Mouse (Mus musculus): Measurements from ENCODE around the gene Thsd7a. TPM values are rescaled to one million over a fixed set of nuclear protein-coding genes. Genes with fewer than 3 reads are reported as not detected.

Thsd7a gene
- polyA plus RNA-seq, 1 experiment from 2014 or later, result 2.0 TPM

- Histone ChIP-seq H3K4me2 (ENCODE audit: low read depth, low read length) (no peak overlapping the region), H3K27ac (ENCODE audit: low read length) (no peak overlapping the region), H3K9me3 (replicated peaks; ENCODE audit: control insufficient read depth, low read length) (no peaks in the 10 kb centered on the region), H3K27me3 (ENCODE audit: control insufficient read depth, insufficient read depth, low read length) (no peaks in the 10 kb centered on the region), H3K4me3 (replicated peaks; ENCODE audit: low read length) (no peak overlapping the region), H3K36me3 (ENCODE audit: control insufficient read depth, insufficient read depth, low read length) (no peaks in the 10 kb centered on the region), H3K4me1 (ENCODE audit: control insufficient read depth, insufficient read depth, low read length) (no peaks in the 10 kb centered on the region), H3K9ac (ENCODE audit: low read length) (no peak overlapping the region)
- WGBS, result 83% methylated on average over 4 of the region's 4 CpGs
- no peak for ATAC-seq (ENCODE audit: insufficient read depth, low FRiP score)
Observed at GRCm38 (mm10) chr6:12602161-12602560, 147.0 kb downstream of the Thsd7a start.

DNA sequence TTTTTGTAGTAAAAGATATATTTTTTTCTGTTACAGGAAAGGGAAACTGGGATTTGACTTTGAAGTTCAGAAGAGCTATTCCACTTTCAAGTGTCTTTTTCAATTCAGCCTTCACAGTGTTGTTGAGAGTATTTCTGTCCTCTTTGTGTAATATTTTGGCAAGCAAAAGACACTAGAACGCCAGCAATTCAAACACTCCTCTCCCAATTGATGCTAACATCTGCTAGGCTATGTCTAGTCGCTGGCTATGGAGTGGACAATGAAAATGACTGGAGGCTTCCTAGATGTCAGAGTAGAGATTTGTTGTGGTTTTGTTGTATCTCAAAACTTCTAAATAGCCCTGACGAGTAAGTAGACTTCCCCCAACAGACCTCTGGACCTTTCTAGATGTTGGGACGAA, 164.8 kb downstream of the Thsd7a start:
- ATAC-seq (ENCODE audit: insufficient read depth, low FRiP score), result no peak
- no peak overlapping the region for H3K9ac ChIP-seq (ENCODE audit: low read length)
- 73% methylated on average over 4 of the region's 4 CpGs for whole genome bisulfite sequencing
- H3K36me3 ChIP-seq (ENCODE audit: control insufficient read depth, insufficient read depth, low read length), result no peaks in the 10 kb centered on the region
- H3K4me3 ChIP-seq (replicated peaks; ENCODE audit: low read length), result no peak overlapping the region
- H3K27me3 ChIP-seq (ENCODE audit: control insufficient read depth, insufficient read depth, low read length), result no peaks in the 10 kb centered on the region
- no peaks in the 10 kb centered on the region for H3K4me1 ChIP-seq (ENCODE audit: control insufficient read depth, insufficient read depth, low read length)
- no peaks in the 10 kb centered on the region for H3K9me3 ChIP-seq (replicated peaks; ENCODE audit: control insufficient read depth, low read length)
- no peak overlapping the region for H3K27ac ChIP-seq (ENCODE audit: low read length)
- no peak overlapping the region for H3K4me2 ChIP-seq (ENCODE audit: low read depth, low read length)

GRCm38 (mm10) chr6:12581143-12581542, 168.1 kb downstream of the Thsd7a start:
- H3K4me1 ChIP-seq (ENCODE audit: control insufficient read depth, insufficient read depth, low read length), result no peaks in the 10 kb centered on the region
- ATAC-seq (ENCODE audit: insufficient read depth, low FRiP score), result no peak
- no peak overlapping the region for H3K27ac ChIP-seq (ENCODE audit: low read length)
- no peaks in the 10 kb centered on the region for H3K36me3 ChIP-seq (ENCODE audit: control insufficient read depth, insufficient read depth, low read length)
- no peak overlapping the region for H3K9ac ChIP-seq (ENCODE audit: low read length)
- H3K4me2 ChIP-seq (ENCODE audit: low read depth, low read length), result no peak overlapping the region
- 24% methylated on average over 3 of the region's 3 CpGs for WGBS
- no peaks in the 10 kb centered on the region for H3K27me3 ChIP-seq (ENCODE audit: control insufficient read depth, insufficient read depth, low read length)
- H3K9me3 ChIP-seq (replicated peaks; ENCODE audit: control insufficient read depth, low read length), result no peaks in the 10 kb centered on the region
- H3K4me3 ChIP-seq (replicated peaks; ENCODE audit: low read length), result no peak overlapping the region

GRCm38 (mm10) chr6:12575619-12576216, 173.5 kb downstream of the Thsd7a start:
- no peak for ATAC-seq (ENCODE audit: insufficient read depth, low FRiP score)
- H3K4me3 ChIP-seq (replicated peaks; ENCODE audit: low read length), result no peak overlapping the region
- no peaks in the 10 kb centered on the region for H3K9me3 ChIP-seq (replicated peaks; ENCODE audit: control insufficient read depth, low read length)
- 69% methylated on average over 6 of the region's 6 CpGs for WGBS
- no peak overlapping the region for H3K27ac ChIP-seq (ENCODE audit: low read length)
- H3K4me2 ChIP-seq (ENCODE audit: low read depth, low read length), result no peak overlapping the region
- H3K9ac ChIP-seq (ENCODE audit: low read length), result no peak overlapping the region
- no peaks in the 10 kb centered on the region for H3K36me3 ChIP-seq (ENCODE audit: control insufficient read depth, insufficient read depth, low read length)
- no peaks in the 10 kb centered on the region for H3K27me3 ChIP-seq (ENCODE audit: control insufficient read depth, insufficient read depth, low read length)
- H3K4me1 ChIP-seq (ENCODE audit: control insufficient read depth, insufficient read depth, low read length), result no peaks in the 10 kb centered on the region

DNA sequence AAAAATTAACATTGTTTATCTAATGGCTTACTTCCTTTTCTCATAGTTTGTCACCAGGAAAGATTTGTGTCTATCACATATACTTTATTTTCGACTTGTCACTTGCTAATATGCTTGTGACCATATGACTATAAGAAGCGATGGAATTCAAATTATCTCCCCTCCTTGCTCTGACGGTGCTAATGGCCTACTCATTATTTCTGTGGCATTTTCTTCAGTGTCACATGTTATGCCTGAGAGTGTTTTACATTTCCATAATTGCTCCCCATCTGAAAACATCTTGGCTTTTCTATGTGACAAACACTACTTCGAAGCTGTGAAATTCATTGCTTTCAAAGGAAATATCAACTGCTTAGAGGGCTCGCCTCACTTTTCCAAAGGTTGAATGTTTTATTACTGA, 177.0 kb downstream of the Thsd7a start:
- H3K4me3 ChIP-seq (replicated peaks; ENCODE audit: low read length), result no peak overlapping the region
- no peaks in the 10 kb centered on the region for H3K36me3 ChIP-seq (ENCODE audit: control insufficient read depth, insufficient read depth, low read length)
- no peak overlapping the region for H3K4me2 ChIP-seq (ENCODE audit: low read depth, low read length)
- WGBS, result 79% methylated on average over 5 of the region's 5 CpGs
- H3K27ac ChIP-seq (ENCODE audit: low read length), result no peak overlapping the region
- no peaks in the 10 kb centered on the region for H3K4me1 ChIP-seq (ENCODE audit: control insufficient read depth, insufficient read depth, low read length)
- no peak overlapping the region for H3K9ac ChIP-seq (ENCODE audit: low read length)
- no peaks in the 10 kb centered on the region for H3K27me3 ChIP-seq (ENCODE audit: control insufficient read depth, insufficient read depth, low read length)
- no peak for ATAC-seq (ENCODE audit: insufficient read depth, low FRiP score)
- no peaks in the 10 kb centered on the region for H3K9me3 ChIP-seq (replicated peaks; ENCODE audit: control insufficient read depth, low read length)

GRCm38 (mm10) chr6:12565136-12565535, 184.1 kb downstream of the Thsd7a start:
- Histone ChIP-seq H3K4me1 (ENCODE audit: control insufficient read depth, insufficient read depth, low read length) (no peaks in the 10 kb centered on the region), H3K9me3 (replicated peaks; ENCODE audit: control insufficient read depth, low read length) (no peaks in the 10 kb centered on the region), H3K9ac (ENCODE audit: low read length) (no peak overlapping the region), H3K4me2 (ENCODE audit: low read depth, low read length) (no peak overlapping the region), H3K4me3 (replicated peaks; ENCODE audit: low read length) (no peak overlapping the region), H3K27ac (ENCODE audit: low read length) (no peak overlapping the region), H3K27me3 (ENCODE audit: control insufficient read depth, insufficient read depth, low read length) (no peaks in the 10 kb centered on the region), H3K36me3 (ENCODE audit: control insufficient read depth, insufficient read depth, low read length) (no peaks in the 10 kb centered on the region)
- no peak for ATAC-seq (ENCODE audit: insufficient read depth, low FRiP score)
- 72% methylated on average over 4 of the region's 4 CpGs for WGBS

DNA sequence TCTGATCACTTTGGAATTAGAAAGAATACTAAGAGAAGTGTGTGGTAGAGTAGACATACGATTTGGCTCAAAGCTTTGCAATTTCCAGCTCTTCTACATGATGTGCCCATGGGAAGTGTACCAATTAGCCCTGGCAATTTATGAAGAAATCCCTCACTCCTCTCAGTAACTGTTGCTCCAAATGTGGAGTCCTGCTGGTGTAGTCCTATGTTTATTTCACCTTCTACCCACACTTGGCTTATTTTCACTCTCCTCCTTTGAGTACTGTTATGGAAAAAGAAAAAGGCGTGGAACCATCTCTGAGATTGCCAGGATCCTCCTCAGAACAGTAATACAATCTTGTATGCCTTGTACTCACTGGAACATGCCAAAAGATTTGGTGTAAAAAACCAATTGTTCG, 186.9 kb downstream of the Thsd7a start:
- Histone ChIP-seq H3K27ac (ENCODE audit: low read length) (no peak overlapping the region), H3K9ac (ENCODE audit: low read length) (no peak overlapping the region), H3K27me3 (ENCODE audit: control insufficient read depth, insufficient read depth, low read length) (no peaks in the 10 kb centered on the region), H3K4me1 (ENCODE audit: control insufficient read depth, insufficient read depth, low read length) (no peaks in the 10 kb centered on the region), H3K4me2 (ENCODE audit: low read depth, low read length) (no peak overlapping the region), H3K4me3 (replicated peaks; ENCODE audit: low read length) (no peak overlapping the region), H3K9me3 (replicated peaks; ENCODE audit: control insufficient read depth, low read length) (no peaks in the 10 kb centered on the region), H3K36me3 (ENCODE audit: control insufficient read depth, insufficient read depth, low read length) (no peaks in the 10 kb centered on the region)
- ATAC-seq (ENCODE audit: insufficient read depth, low FRiP score), result no peak
- 84% methylated on average over 3 of the region's 3 CpGs for WGBS

GRCm38 (mm10) chr6:12560500-12560899, 188.7 kb downstream of the Thsd7a start:
- no peak overlapping the region for H3K4me2 ChIP-seq (ENCODE audit: low read depth, low read length)
- no peaks in the 10 kb centered on the region for H3K36me3 ChIP-seq (ENCODE audit: control insufficient read depth, insufficient read depth, low read length)
- no peak for ATAC-seq (ENCODE audit: insufficient read depth, low FRiP score)
- H3K9ac ChIP-seq (ENCODE audit: low read length), result no peak overlapping the region
- H3K4me1 ChIP-seq (ENCODE audit: control insufficient read depth, insufficient read depth, low read length), result no peaks in the 10 kb centered on the region
- no peaks in the 10 kb centered on the region for H3K27me3 ChIP-seq (ENCODE audit: control insufficient read depth, insufficient read depth, low read length)
- H3K9me3 ChIP-seq (replicated peaks; ENCODE audit: control insufficient read depth, low read length), result no peaks in the 10 kb centered on the region
- no peak overlapping the region for H3K4me3 ChIP-seq (replicated peaks; ENCODE audit: low read length)
- H3K27ac ChIP-seq (ENCODE audit: low read length), result no peak overlapping the region
- WGBS, result 85% methylated on average over 2 of the region's 2 CpGs

GRCm38 (mm10) chr6:12555114-12556099, 193.8 kb downstream of the Thsd7a start:
- Histone ChIP-seq H3K4me1 (ENCODE audit: control insufficient read depth, insufficient read depth, low read length) (no peaks in the 10 kb centered on the region), H3K36me3 (ENCODE audit: control insufficient read depth, insufficient read depth, low read length) (no peaks in the 10 kb centered on the region), H3K9ac (ENCODE audit: low read length) (no peak overlapping the region), H3K4me3 (replicated peaks; ENCODE audit: low read length) (no peak overlapping the region), H3K27ac (ENCODE audit: low read length) (no peak overlapping the region), H3K27me3 (ENCODE audit: control insufficient read depth, insufficient read depth, low read length) (no peaks in the 10 kb centered on the region), H3K9me3 (replicated peaks; ENCODE audit: control insufficient read depth, low read length) (no peaks in the 10 kb centered on the region), H3K4me2 (ENCODE audit: low read depth, low read length) (no peak overlapping the region)
- no peak for ATAC-seq (ENCODE audit: insufficient read depth, low FRiP score)
- WGBS, result 85% methylated on average over 32 of the region's 32 CpGs

Data from stomach, embryonic 16.5 days (tissue).